Mouse (Mus musculus): Measurements from ENCODE around the gene Tspan3. TPM values are rescaled to one million over a fixed set of nuclear protein-coding genes. Genes with fewer than 3 reads are reported as not detected.

Tspan3 gene
- total RNA-seq, 2 experiments from 2014 or later: 347 to 373 TPM

DNA sequence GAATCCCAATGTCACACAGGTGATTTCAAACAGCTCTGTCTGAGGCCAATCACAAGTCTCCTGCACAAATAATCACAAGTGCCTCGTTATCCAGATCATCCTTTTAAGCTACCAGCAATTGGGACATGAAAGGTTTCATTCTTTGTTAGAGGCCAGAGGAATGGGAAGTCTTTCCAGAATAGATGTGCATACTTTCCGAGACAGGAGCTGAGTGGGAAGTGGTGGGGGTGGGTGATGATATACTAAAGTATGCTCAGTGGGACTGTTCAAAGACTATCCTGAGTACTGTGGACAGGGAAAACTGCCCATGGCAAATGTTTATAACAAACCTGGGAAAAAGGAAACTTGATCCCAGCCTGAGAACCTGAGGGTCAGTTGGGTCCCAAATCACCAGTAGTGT, 5.8 kb downstream of the Tspan3 start:
- DNase-seq (ENCODE audit: low spot score in 2 of 2): peak in 1 of 2 experiments; percentile 16

GRCm38 (mm10) chr9:56158077-56158476, 7.2 kb downstream of the Tspan3 start:
- no peak for DNase-seq (ENCODE audit: low spot score in 2 of 2)

GRCm38 (mm10) chr9:56154572-56154971, 10.7 kb downstream of the Tspan3 start:
- no peak for DNase-seq (ENCODE audit: low spot score in 2 of 2)

GRCm38 (mm10) chr9:56152482-56153007, 12.7 kb downstream of the Tspan3 start:
- DNase-seq (ENCODE audit: low spot score in 2 of 2): no peak

DNA sequence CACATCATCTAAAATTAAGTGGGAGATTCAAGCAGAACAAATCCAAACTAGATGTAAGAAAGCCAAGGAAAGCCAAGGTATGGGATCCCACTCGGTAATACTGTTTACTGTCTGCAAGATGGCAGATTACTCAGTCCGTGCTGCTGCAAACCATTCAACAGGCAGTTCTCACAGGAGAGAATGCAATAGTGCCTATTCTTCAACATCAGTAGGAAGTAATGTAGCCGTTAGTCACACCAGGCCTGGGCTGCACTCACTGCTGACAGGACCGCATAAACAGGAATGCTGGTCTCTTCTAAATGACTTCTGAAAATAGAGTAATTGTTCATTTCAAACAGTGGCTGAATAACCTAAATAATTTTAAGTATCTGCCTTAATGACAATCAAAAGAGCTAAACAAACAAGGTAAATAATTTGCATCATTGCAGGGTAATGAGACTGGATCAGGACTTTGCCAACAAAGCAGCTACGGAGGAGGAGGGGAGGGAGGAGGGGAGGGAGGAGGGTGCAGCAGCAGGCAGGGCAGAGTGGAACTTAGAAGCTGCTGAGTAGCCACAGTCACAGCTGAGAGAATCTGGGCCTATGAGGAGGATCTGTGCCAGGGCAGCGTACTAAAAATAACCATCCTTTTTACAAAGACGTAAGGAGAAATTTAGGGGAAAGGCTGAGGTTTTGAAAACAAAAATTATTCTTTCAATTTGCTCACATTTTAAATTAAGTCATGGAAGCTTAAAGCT, 13.4 kb downstream of the Tspan3 start:
- DNase-seq (ENCODE audit: low spot score in 2 of 2): peak; percentile 35 to 46

DNA sequence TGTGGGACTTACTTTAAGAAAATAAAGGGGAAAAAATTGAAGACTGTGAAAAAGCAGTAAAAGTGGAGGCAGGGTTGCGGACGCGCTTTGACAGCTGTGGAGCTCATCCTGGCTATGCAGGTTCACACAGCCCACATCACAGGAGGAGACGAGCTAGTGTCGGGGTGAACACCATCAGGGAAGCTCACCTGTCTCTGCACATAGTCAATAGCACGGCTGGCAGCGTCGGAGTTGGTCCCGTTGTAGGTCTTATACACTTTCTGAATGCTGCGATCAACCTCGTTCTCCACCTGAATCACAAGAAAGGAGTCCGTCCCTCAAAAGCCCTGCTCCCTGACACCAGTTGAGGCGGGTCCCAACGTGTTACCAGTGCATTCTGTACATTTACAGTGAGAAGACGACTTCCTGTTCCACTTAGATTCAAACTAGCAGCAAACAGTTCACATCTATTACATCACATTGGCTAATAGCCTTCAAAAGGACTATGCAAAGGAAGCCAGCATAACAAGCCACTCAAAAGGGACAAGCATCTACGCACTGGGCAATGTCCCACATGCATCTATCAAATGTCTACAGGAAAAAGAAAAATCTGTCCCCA, 18.9 kb downstream of the Tspan3 start:
- DNase-seq (ENCODE audit: low spot score in 2 of 2): no peak

DNA sequence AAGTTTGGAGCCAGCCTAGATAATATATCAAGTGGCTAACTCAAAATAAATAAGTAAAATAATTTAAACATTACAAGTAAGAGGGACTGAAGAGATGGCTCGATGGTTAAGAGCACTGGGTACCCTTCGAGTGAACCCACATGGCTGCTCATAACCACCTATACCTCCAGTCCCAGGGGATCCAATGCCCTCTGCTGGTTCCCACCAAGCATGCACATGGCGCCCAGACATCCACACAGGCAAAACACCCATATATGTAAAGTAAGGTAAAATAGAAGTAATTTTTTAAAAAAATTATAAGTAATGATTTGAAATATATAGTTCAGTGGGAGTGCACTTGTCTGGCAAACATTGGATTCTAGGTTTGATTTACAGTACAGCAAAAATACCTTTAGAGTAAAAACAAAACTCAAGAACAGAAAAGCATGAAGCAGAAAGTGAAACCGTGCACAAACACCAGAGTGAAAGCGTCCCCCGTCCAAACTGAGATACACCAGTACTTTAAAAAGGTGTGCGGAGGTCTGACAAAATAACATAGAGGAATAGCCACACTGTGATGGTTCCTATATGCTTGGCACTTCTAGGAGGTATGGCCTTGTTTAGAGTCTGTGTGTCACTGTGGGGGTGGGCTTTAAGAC, 20.8 kb downstream of the Tspan3 start:
- no peak for DNase-seq (ENCODE audit: low spot score in 2 of 2)

DNA sequence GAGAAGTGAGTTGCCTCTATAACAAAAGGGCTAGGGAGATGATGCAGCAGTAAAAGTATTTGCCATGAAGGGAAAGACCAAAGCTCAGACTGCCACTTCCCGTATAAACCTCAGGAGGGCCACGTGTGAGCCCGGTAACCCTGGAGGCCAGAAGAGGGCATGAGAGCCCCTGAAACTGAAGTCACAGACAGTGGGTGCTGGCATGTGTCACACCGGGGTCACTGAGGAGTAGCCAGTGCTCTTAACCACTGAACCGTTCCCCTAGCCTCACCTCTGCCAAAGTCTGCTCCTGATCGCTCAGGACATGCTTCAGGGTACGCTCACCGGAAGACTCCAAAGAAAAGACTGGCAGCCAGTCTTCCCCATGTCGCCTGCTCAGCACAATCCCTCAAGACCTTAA, 23.5 kb downstream of the Tspan3 start:
- no peak for DNase-seq (ENCODE audit: low spot score in 2 of 2)

- no peak for DNase-seq (ENCODE audit: low spot score in 2 of 2)
These were observed 29.6 kb downstream of the Tspan3 start for GRCm38 (mm10) chr9:56135590-56136197.

- DNase-seq (ENCODE audit: low spot score in 2 of 2): peak; percentile 32 to 43
These were observed 30.7 kb downstream of the Tspan3 start for GRCm38 (mm10) chr9:56134614-56135013.

DNA sequence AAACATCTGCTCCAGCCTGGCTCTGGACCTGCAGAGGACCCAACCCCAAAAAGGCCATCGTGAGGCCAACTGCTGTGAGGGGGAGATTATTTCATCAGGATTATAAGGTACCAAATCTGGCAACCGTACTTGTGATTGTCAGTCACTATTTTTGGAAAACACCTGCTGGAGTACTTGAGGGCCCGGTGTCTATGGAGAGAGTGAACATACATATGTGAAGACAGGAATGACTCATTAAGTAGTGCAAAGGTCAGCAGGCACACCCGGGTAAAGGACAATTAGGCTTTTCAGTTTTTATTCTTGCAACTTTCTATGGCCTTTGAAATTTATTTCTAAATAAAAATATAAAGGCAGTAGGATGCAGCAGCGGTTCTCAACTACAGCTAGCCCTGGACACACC, 31.3 kb downstream of the Tspan3 start:
- DNase-seq (ENCODE audit: low spot score in 2 of 2): no peak

- no peak for DNase-seq (ENCODE audit: low spot score in 2 of 2)
These were observed 33.3 kb downstream of the Tspan3 start for GRCm38 (mm10) chr9:56131813-56132525.

GRCm38 (mm10) chr9:56130536-56130935, 34.7 kb downstream of the Tspan3 start:
- no peak for DNase-seq (ENCODE audit: low spot score in 2 of 2)

GRCm38 (mm10) chr9:56129951-56130350, 35.3 kb downstream of the Tspan3 start:
- no peak for DNase-seq (ENCODE audit: low spot score in 2 of 2)

DNA sequence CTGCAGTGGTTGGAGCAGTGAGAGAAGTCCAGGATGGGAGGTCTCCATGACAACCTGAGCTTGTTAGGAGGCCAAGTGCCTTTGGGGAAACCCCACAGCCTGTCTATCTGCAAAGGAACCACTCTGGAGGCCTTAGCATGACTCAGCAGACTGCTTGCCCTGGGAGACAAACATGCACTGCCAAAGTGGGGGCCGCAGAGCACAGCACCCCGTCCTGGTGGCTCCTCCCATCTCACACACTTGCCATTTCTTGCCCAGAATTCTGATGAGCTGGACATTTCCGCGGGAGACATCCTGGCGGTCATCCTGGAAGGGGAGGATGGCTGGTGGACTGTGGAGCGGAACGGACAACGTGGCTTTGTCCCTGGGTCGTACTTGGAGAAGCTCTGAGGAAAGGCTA, 36.9 kb downstream of the Tspan3 start:
- DNase-seq (ENCODE audit: low spot score in 2 of 2): peak; percentile 38 to 52

DNA sequence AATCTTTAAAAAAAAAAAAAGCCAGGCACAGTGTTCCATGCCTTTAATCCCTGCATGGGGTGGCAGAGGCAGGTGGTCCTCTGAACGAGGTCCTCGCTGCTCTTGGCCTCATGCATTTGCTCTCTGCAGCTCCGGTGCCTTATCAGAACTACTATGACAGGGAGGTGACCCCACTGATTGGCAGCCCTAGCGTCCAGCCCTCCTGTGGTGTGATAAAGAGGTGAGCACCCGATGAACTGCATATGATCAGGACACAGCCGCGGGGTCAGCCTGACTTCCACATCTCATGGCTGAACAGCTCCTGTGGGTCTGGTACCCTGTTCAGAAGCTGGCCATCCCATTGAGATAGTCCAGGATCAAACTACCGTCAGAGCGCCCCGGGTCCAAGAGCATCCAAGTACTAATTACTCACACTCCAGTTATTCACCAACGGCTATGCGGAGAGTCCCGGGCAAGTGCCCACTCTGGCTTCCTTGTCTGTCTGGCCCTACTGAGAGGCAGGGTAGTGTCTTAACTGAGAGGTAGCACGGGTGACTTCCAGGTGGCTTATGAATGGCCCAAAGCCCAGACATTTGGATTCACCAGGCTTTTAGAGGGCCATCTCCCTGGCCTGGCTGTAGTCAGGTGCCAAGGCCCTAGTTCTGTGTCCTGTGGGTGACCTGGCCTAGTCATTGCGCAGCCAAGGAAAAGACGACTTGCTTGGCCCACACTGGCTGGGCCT, 38.7 kb downstream of the Tspan3 start:
- DNase-seq (ENCODE audit: low spot score in 2 of 2): no peak

GRCm38 (mm10) chr9:56124561-56124960, 40.7 kb downstream of the Tspan3 start:
- no peak for DNase-seq (ENCODE audit: low spot score in 2 of 2)

GRCm38 (mm10) chr9:56123613-56124012, 41.7 kb downstream of the Tspan3 start:
- no peak for DNase-seq (ENCODE audit: low spot score in 2 of 2)

- DNase-seq (ENCODE audit: low spot score in 2 of 2): peak; percentile 24 to 51
These were observed 42.3 kb downstream of the Tspan3 start for GRCm38 (mm10) chr9:56122973-56123372.

DNA sequence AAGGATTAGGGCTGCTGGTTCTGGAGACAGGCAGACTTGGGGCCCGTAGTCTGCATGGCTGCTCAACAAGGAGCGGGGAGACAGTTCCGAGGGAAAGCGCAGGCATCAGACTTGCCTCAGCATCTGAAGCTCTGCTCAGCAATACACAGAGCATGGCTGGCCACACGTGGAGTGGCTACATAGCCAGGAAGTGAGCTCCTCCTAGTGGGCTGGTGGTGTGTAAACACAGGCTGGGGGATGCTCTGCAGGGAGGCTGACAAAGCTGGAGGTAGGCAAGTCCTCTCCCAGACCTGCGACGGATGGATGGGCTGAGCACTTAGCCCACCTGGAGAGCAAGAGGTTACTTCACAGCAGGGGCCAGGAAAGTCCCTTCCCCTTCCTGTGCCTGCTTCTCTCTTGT, 44.2 kb downstream of the Tspan3 start:
- peak; percentile 53 to 54 for DNase-seq (ENCODE audit: low spot score in 2 of 2)
